ENCODE assay signal across 9 mouse cellular contexts in the genomic region with DNA sequence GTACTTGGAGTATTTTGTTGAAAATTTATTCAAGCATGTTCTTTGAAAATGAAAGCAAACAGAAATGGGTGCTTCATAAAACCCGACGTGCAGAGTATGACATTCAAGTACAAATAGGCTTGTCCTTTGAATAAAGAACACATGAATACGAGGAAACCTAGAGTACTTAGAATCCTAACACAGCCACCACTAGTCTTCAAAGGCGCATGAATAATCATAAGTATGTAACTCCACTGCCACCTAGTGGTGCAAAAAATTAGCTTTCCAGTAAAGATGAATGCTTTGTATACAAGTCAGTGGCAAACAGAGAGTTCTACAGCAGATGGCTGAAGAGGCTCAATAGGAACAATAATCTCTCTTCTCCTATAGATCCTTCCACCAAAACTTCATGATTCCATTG.
DNase-seq lines count a peak whose midpoint lies in the region; ATAC-seq lines count a peak whose summit lies in the region.
"Had no signal": no experiment of that assay in that cellular context is flagged by ENCODE, and none has a peak within 500 bp of the region (broad histone marks: within the 10 kb centered on the region; RNA-seq: fewer than 3 reads in every experiment).

No protein-coding gene starts in this region.

- H3K9ac ChIP-seq in lung, embryonic 15.5 days, result no peak overlapping the region
- H3K9ac ChIP-seq: liver, embryonic 15.5 days had no signal

- H3K27ac ChIP-seq in lung, embryonic 15.5 days, result no peak overlapping the region
- H3K27ac ChIP-seq: liver, embryonic 15.5 days had no signal

- 4% methylated on average over 4 of the region's 4 CpGs for WGBS in lung, embryonic 15.5 days

- no peak for ATAC-seq in CD4-positive, CD25-positive, alpha-beta regulatory T cell, adult 4 months
- peak; percentile 62; the same call in 1 of the 2 replicates for ATAC-seq in lung, embryonic 15.5 days (ENCODE audit: borderline replicate concordance, extremely low read depth, low FRiP score, low TSS enrichment)

- no peaks in the 10 kb centered on the region for H3K36me3 ChIP-seq in lung, embryonic 15.5 days
- H3K36me3 ChIP-seq: liver, embryonic 15.5 days had no signal

- no peak overlapping the region for H3K4me3 ChIP-seq in lung, embryonic 15.5 days
- H3K4me3 ChIP-seq: liver, embryonic 15.5 days had no signal

- no peaks in the 10 kb centered on the region for H3K27me3 ChIP-seq in lung, embryonic 15.5 days
- H3K27me3 ChIP-seq: liver, embryonic 15.5 days had no signal

- H3K4me2 ChIP-seq in lung, embryonic 15.5 days, result no peak overlapping the region
- H3K4me2 ChIP-seq: liver, embryonic 15.5 days had no signal

- DNase-seq in CD4-positive, CD25-positive, alpha-beta regulatory T cell, adult 2 months (ENCODE audit: low read depth, low spot score), result peak; percentile 15
- peak; percentile 81 for DNase-seq in MEL-GATA-1-ER (ENCODE audit: extremely low read depth, low read depth)
- peak; percentile 19 to 71 for DNase-seq in cerebellum, postnatal 25 days
- peak; percentile 28 to 44 for DNase-seq in gastrocnemius, postnatal 4 days (ENCODE audit: low spot score in 2 of 2)
- DNase-seq in kidney, postnatal 36 days, result peak; percentile 64 to 71
- DNase-seq in right cerebral cortex, postnatal 10 days (ENCODE audit: low spot score in 2 of 2), result peak; percentile 83 to 88

- no peaks in the 10 kb centered on the region for H3K9me3 ChIP-seq in lung, embryonic 15.5 days
- H3K9me3 ChIP-seq: liver, embryonic 15.5 days had no signal

- H3K4me1 ChIP-seq in lung, embryonic 15.5 days, result no peaks in the 10 kb centered on the region
- H3K4me1 ChIP-seq: liver, embryonic 15.5 days had no signal

Comparison
In these comparisons a context has a peak if more than half of its experiments do, and no peak if none do; other contexts are left out.
1. DNase-seq: peak in every context shown above with its lines; median percentile 86 in right cerebral cortex, postnatal 10 days; 81 in MEL-GATA-1-ER; 68 in kidney, postnatal 36 days; 45 in cerebellum, postnatal 25 days; 36 in gastrocnemius, postnatal 4 days; 15 in CD4-positive, CD25-positive, alpha-beta regulatory T cell, adult 2 months.